Mouse (Mus musculus): ENCODE data around the gene Gm28048. TPM values are rescaled to one million over a fixed set of nuclear protein-coding genes. Genes with fewer than 3 reads are reported as not detected.

The Gm28048 gene
- polyA plus RNA-seq, 1 experiment from 2014 or later, result 6.9 TPM

GRCm38 (mm10) chr11:22811413-22811812, 170.5 kb downstream of the Gm28048 start:
- Histone ChIP-seq H3K27ac (replicated peaks; ENCODE audit: low read depth, low read length) (no peak overlapping the region), H3K36me3 (ENCODE audit: control insufficient read depth, insufficient read depth, low read length) (no peaks in the 10 kb centered on the region), H3K4me3 (ENCODE audit: low read depth, low read length) (no peak overlapping the region), H3K4me1 (ENCODE audit: control insufficient read depth, insufficient read depth, low read length) (no peaks in the 10 kb centered on the region), H3K9ac (ENCODE audit: low read length) (no peak overlapping the region), H3K9me3 (ENCODE audit: control insufficient read depth, low read length) (no peaks in the 10 kb centered on the region), H3K4me2 (ENCODE audit: low read depth, severe bottlenecking) (no peak overlapping the region), H3K27me3 (ENCODE audit: control insufficient read depth, insufficient read depth, low read length) (no peaks in the 10 kb centered on the region)
- DNase-seq (ENCODE audit: low spot score) (no peak), ATAC-seq (ENCODE audit: insufficient number of reproducible peaks, low FRiP score, low TSS enrichment, low read depth) (no peak)
- 88% methylated on average over 3 of the region's 3 CpGs for WGBS

- Histone ChIP-seq H3K4me3 (ENCODE audit: low read depth, low read length) (no peak overlapping the region), H3K4me1 (ENCODE audit: control insufficient read depth, insufficient read depth, low read length) (no peaks in the 10 kb centered on the region), H3K27ac (replicated peaks; ENCODE audit: low read depth, low read length) (no peak overlapping the region), H3K27me3 (ENCODE audit: control insufficient read depth, insufficient read depth, low read length) (no peaks in the 10 kb centered on the region), H3K4me2 (ENCODE audit: low read depth, severe bottlenecking) (no peak overlapping the region), H3K9ac (ENCODE audit: low read length) (no peak overlapping the region), H3K9me3 (ENCODE audit: control insufficient read depth, low read length) (no peaks in the 10 kb centered on the region), H3K36me3 (ENCODE audit: control insufficient read depth, insufficient read depth, low read length) (no peaks in the 10 kb centered on the region)
- DNase-seq (ENCODE audit: low spot score) (no peak), ATAC-seq (ENCODE audit: insufficient number of reproducible peaks, low FRiP score, low TSS enrichment, low read depth) (no peak)
- WGBS, result 83% methylated on average over 7 of the region's 7 CpGs
Observed at GRCm38 (mm10) chr11:22809465-22810096, 172.3 kb downstream of the Gm28048 start.

- Histone ChIP-seq H3K9me3 (ENCODE audit: control insufficient read depth, low read length) (no peaks in the 10 kb centered on the region), H3K4me2 (ENCODE audit: low read depth, severe bottlenecking) (no peak overlapping the region), H3K4me1 (ENCODE audit: control insufficient read depth, insufficient read depth, low read length) (no peaks in the 10 kb centered on the region), H3K4me3 (ENCODE audit: low read depth, low read length) (no peak overlapping the region), H3K27me3 (ENCODE audit: control insufficient read depth, insufficient read depth, low read length) (no peaks in the 10 kb centered on the region), H3K36me3 (ENCODE audit: control insufficient read depth, insufficient read depth, low read length) (no peaks in the 10 kb centered on the region), H3K9ac (ENCODE audit: low read length) (no peak overlapping the region), H3K27ac (replicated peaks; ENCODE audit: low read depth, low read length) (no peak overlapping the region)
- no peak for ATAC-seq (ENCODE audit: insufficient number of reproducible peaks, low FRiP score, low TSS enrichment, low read depth)
- DNase-seq (ENCODE audit: low spot score), result no peak
Observed at GRCm38 (mm10) chr11:22808040-22808439, 173.8 kb downstream of the Gm28048 start.

GRCm38 (mm10) chr11:22805171-22805570, 176.7 kb downstream of the Gm28048 start:
- Histone ChIP-seq H3K36me3 (ENCODE audit: control insufficient read depth, insufficient read depth, low read length) (no peaks in the 10 kb centered on the region), H3K4me2 (ENCODE audit: low read depth, severe bottlenecking) (no peak overlapping the region), H3K9ac (ENCODE audit: low read length) (no peak overlapping the region), H3K4me3 (ENCODE audit: low read depth, low read length) (no peak overlapping the region), H3K27ac (replicated peaks; ENCODE audit: low read depth, low read length) (no peak overlapping the region), H3K27me3 (ENCODE audit: control insufficient read depth, insufficient read depth, low read length) (no peaks in the 10 kb centered on the region), H3K4me1 (ENCODE audit: control insufficient read depth, insufficient read depth, low read length) (no peaks in the 10 kb centered on the region), H3K9me3 (ENCODE audit: control insufficient read depth, low read length) (no peaks in the 10 kb centered on the region)
- ATAC-seq (ENCODE audit: insufficient number of reproducible peaks, low FRiP score, low TSS enrichment, low read depth), result no peak
- no peak for DNase-seq (ENCODE audit: low spot score)
- WGBS, result 96% methylated on average over 1 of the region's 1 CpGs

GRCm38 (mm10) chr11:22799987-22800424, 181.9 kb downstream of the Gm28048 start:
- H3K4me3 ChIP-seq (ENCODE audit: low read depth, low read length), result no peak overlapping the region
- peak overlapping the region; percentile 12; the same call in 1 of the 2 replicates for H3K4me2 ChIP-seq (ENCODE audit: low read depth, severe bottlenecking)

GRCm38 (mm10) chr11:22798916-22799315, 183.0 kb downstream of the Gm28048 start:
- Histone ChIP-seq H3K36me3 (ENCODE audit: control insufficient read depth, insufficient read depth, low read length) (no peaks in the 10 kb centered on the region), H3K9me3 (ENCODE audit: control insufficient read depth, low read length) (no peaks in the 10 kb centered on the region), H3K4me3 (ENCODE audit: low read depth, low read length) (no peak overlapping the region), H3K4me2 (ENCODE audit: low read depth, severe bottlenecking) (no peak overlapping the region), H3K9ac (ENCODE audit: low read length) (no peak overlapping the region), H3K27me3 (ENCODE audit: control insufficient read depth, insufficient read depth, low read length) (no peaks in the 10 kb centered on the region), H3K4me1 (ENCODE audit: control insufficient read depth, insufficient read depth, low read length) (no peaks in the 10 kb centered on the region), H3K27ac (replicated peaks; ENCODE audit: low read depth, low read length) (no peak overlapping the region)
- ATAC-seq (ENCODE audit: insufficient number of reproducible peaks, low FRiP score, low TSS enrichment, low read depth), result no peak
- no peak for DNase-seq (ENCODE audit: low spot score)
- WGBS, result 63% methylated on average over 5 of the region's 5 CpGs

More at GRCm38 (mm10) chr11:22799987-22800424, 181.9 kb downstream of the Gm28048 start:
- peak; percentile 62 for ATAC-seq (ENCODE audit: insufficient number of reproducible peaks, low FRiP score, low TSS enrichment, low read depth)
- DNase-seq (ENCODE audit: low spot score), result peak; percentile 32
- no peak overlapping the region for H3K27ac ChIP-seq (replicated peaks; ENCODE audit: low read depth, low read length)
- H3K27me3 ChIP-seq (ENCODE audit: control insufficient read depth, insufficient read depth, low read length), result no peaks in the 10 kb centered on the region
- H3K9me3 ChIP-seq (ENCODE audit: control insufficient read depth, low read length), result no peaks in the 10 kb centered on the region
- H3K36me3 ChIP-seq (ENCODE audit: control insufficient read depth, insufficient read depth, low read length), result no peaks in the 10 kb centered on the region
- WGBS, result 26% methylated on average over 9 of the region's 9 CpGs
- H3K4me1 ChIP-seq (ENCODE audit: control insufficient read depth, insufficient read depth, low read length), result no peaks in the 10 kb centered on the region
- H3K9ac ChIP-seq (ENCODE audit: low read length), result no peak overlapping the region

- Histone ChIP-seq H3K36me3 (ENCODE audit: control insufficient read depth, insufficient read depth, low read length) (no peaks in the 10 kb centered on the region), H3K4me3 (ENCODE audit: low read depth, low read length) (no peak overlapping the region), H3K27me3 (ENCODE audit: control insufficient read depth, insufficient read depth, low read length) (no peaks in the 10 kb centered on the region), H3K4me1 (ENCODE audit: control insufficient read depth, insufficient read depth, low read length) (no peaks in the 10 kb centered on the region), H3K4me2 (ENCODE audit: low read depth, severe bottlenecking) (no peak overlapping the region), H3K9me3 (ENCODE audit: control insufficient read depth, low read length) (no peaks in the 10 kb centered on the region), H3K27ac (replicated peaks; ENCODE audit: low read depth, low read length) (no peak overlapping the region), H3K9ac (ENCODE audit: low read length) (no peak overlapping the region)
- ATAC-seq (ENCODE audit: insufficient number of reproducible peaks, low FRiP score, low TSS enrichment, low read depth), result no peak
- 83% methylated on average over 1 of the region's 1 CpGs for WGBS
- no peak for DNase-seq (ENCODE audit: low spot score)
Observed at GRCm38 (mm10) chr11:22794734-22795133, 187.2 kb downstream of the Gm28048 start.

- no peaks in the 10 kb centered on the region for H3K4me1 ChIP-seq (ENCODE audit: control insufficient read depth, insufficient read depth, low read length)
- no peaks in the 10 kb centered on the region for H3K36me3 ChIP-seq (ENCODE audit: control insufficient read depth, insufficient read depth, low read length)
- WGBS, result 89% methylated on average over 1 of the region's 1 CpGs
- no peak overlapping the region for H3K27ac ChIP-seq (replicated peaks; ENCODE audit: low read depth, low read length)
- ATAC-seq (ENCODE audit: insufficient number of reproducible peaks, low FRiP score, low TSS enrichment, low read depth) (no peak), DNase-seq (ENCODE audit: low spot score) (no peak)
- no peaks in the 10 kb centered on the region for H3K27me3 ChIP-seq (ENCODE audit: control insufficient read depth, insufficient read depth, low read length)
- no peaks in the 10 kb centered on the region for H3K9me3 ChIP-seq (ENCODE audit: control insufficient read depth, low read length)
- no peak overlapping the region for H3K9ac ChIP-seq (ENCODE audit: low read length)
- H3K4me2 ChIP-seq (ENCODE audit: low read depth, severe bottlenecking), result no peak overlapping the region
- no peak overlapping the region for H3K4me3 ChIP-seq (ENCODE audit: low read depth, low read length)
Observed at GRCm38 (mm10) chr11:22793881-22794203, 188.0 kb downstream of the Gm28048 start.

Measured in limb, embryonic 11.5 days (tissue).